Mouse (Mus musculus): ENCODE measurements around the gene Zfp865. TPM values are rescaled to one million over a fixed set of nuclear protein-coding genes. Genes with fewer than 3 reads are reported as not detected.
A peak's percentile ranks its signal among the peaks of the same experiment; 100 is the strongest.

Gene Zfp865
- polyA plus RNA-seq, 1 experiment from 2014 or later, result 6.6 TPM

DNA sequence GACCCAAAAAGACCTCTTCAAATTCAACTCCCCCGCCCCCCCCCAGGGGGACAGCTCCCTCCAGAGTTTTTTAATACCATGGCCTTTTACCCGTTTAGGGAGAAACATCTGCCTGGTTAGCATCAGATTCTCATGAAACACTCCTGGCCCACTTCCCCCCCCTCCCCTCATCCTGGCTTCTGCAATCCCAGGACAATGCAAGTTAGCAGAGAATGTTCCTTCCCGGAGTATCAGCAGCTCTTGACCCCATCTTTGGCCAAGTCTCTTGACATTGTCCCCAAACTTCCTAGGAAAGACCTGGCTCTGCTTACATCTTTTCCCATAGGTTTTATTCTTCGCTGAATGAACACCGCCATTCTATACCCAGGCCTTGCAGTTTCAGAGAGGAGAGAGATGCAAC, 1.0 kb downstream of the Zfp865 start:
- H3K9me3 ChIP-seq (replicated peaks; ENCODE audit: control insufficient read depth, low read length, poor library complexity, severe bottlenecking), result no peaks in the 10 kb centered on the region
- peak overlapping the region; percentile 79 for H3K9ac ChIP-seq (ENCODE audit: low read depth, low read length)
- H3K4me2 ChIP-seq (ENCODE audit: low read length), result peak overlapping the region; percentile 84
- H3K4me3 ChIP-seq (ENCODE audit: low read depth, low read length), result peak overlapping the region; percentile 56
- peaks cover 10% of the 10 kb centered on the region for H3K4me1 ChIP-seq (ENCODE audit: control insufficient read depth, insufficient read depth, low read length)
- no peak for ATAC-seq
- peak overlapping the region; percentile 78 for H3K27ac ChIP-seq (ENCODE audit: low read length)
- H3K27me3 ChIP-seq (ENCODE audit: control insufficient read depth, insufficient read depth, low read depth, low read length), result no peaks in the 10 kb centered on the region
- H3K36me3 ChIP-seq (ENCODE audit: control insufficient read depth, insufficient read depth, low read length), result peaks cover 3% of the 10 kb centered on the region; the same call in 1 of the 2 replicates
- WGBS, result 54% methylated on average over 5 of the region's 5 CpGs

DNA sequence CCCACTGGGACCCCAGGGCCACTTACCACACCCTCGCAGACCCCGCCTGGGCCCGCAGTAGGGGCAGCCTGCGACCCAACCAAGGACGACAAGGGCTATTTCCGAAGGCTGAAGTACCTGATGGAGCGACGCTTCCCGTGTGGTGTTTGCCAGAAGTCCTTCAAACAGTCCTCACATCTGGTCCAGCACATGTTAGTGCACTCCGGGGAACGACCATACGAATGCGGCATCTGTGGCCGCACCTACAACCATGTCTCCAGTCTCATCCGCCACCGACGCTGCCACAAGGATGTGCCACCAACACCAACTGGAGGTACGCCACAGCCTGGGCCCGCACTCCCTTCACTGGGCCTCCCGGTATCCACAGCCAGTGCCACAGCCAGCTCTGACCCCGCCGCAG, 9.4 kb downstream of the Zfp865 start:
- Histone ChIP-seq H3K27me3 (ENCODE audit: control insufficient read depth, insufficient read depth, low read depth, low read length) (no peaks in the 10 kb centered on the region), H3K9ac (ENCODE audit: low read depth, low read length) (no peak overlapping the region), H3K4me3 (ENCODE audit: low read depth, low read length) (no peak overlapping the region), H3K36me3 (ENCODE audit: control insufficient read depth, insufficient read depth, low read length) (peaks cover 44% of the 10 kb centered on the region), H3K9me3 (replicated peaks; ENCODE audit: control insufficient read depth, low read length, poor library complexity, severe bottlenecking) (peaks cover 14% of the 10 kb centered on the region), H3K27ac (ENCODE audit: low read length) (no peak overlapping the region), H3K4me1 (ENCODE audit: control insufficient read depth, insufficient read depth, low read length) (no peaks in the 10 kb centered on the region), H3K4me2 (ENCODE audit: low read length) (no peak overlapping the region)
- 96% methylated on average over 22 of the region's 22 CpGs for WGBS
- no peak for ATAC-seq

DNA sequence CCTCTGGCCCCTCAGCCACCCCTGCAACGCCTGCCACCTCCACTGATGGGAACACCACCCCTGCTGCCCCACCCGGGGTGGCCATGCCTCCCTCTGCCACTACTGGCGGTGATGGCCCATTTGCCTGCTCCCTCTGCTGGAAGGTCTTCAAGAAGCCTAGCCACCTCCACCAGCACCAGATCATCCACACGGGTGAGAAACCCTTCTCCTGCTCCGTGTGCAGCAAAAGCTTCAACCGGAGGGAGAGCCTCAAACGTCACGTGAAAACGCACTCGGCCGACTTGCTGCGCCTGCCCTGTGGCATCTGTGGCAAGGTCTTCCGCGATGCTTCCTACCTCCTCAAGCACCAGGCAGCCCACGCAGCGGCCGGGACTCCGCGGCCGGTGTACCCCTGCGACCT, 9.8 kb downstream of the Zfp865 start:
- Histone ChIP-seq H3K4me2 (ENCODE audit: low read length) (no peak overlapping the region), H3K4me1 (ENCODE audit: control insufficient read depth, insufficient read depth, low read length) (no peaks in the 10 kb centered on the region), H3K36me3 (ENCODE audit: control insufficient read depth, insufficient read depth, low read length) (peaks cover 44% of the 10 kb centered on the region), H3K9ac (ENCODE audit: low read depth, low read length) (no peak overlapping the region), H3K9me3 (replicated peaks; ENCODE audit: control insufficient read depth, low read length, poor library complexity, severe bottlenecking) (peaks cover 14% of the 10 kb centered on the region), H3K27me3 (ENCODE audit: control insufficient read depth, insufficient read depth, low read depth, low read length) (no peaks in the 10 kb centered on the region), H3K27ac (ENCODE audit: low read length) (no peak overlapping the region), H3K4me3 (ENCODE audit: low read depth, low read length) (no peak overlapping the region)
- ATAC-seq, result no peak
- 94% methylated on average over 21 of the region's 21 CpGs for WGBS

DNA sequence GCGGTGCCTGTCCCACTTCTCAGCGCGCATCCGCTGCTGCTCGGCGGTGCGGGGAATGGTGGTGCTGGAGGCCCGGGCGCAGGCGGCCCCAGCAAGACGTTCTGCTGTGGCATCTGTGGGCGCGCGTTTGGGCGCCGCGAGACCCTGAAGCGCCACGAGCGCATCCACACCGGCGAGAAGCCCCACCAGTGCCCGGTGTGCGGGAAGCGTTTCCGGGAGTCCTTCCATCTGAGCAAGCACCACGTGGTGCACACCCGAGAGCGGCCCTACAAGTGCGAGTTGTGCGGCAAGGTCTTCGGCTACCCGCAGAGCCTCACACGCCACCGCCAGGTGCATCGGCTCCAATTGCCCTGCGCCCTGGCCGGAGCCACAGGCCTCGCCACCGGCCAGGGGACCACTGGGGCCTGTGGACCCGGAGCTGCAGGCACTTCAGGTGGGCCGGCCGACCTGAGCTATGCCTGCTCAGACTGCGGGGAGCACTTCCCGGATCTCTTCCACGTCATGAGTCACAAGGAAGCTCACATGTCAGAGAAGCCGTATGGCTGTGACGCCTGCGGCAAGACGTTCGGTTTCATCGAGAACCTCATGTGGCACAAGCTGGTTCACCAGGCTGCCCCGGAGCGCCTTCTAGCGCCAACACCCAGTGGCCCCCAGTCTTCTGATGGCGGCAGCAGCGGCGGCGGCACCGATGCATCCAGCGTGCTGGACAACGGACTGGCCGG, 10.5 kb downstream of the Zfp865 start:
- H3K9ac ChIP-seq (ENCODE audit: low read depth, low read length), result no peak overlapping the region
- no peak for ATAC-seq
- no peak overlapping the region for H3K27ac ChIP-seq (ENCODE audit: low read length)
- H3K4me1 ChIP-seq (ENCODE audit: control insufficient read depth, insufficient read depth, low read length), result no peaks in the 10 kb centered on the region
- peaks cover 44% of the 10 kb centered on the region for H3K36me3 ChIP-seq (ENCODE audit: control insufficient read depth, insufficient read depth, low read length)
- H3K27me3 ChIP-seq (ENCODE audit: control insufficient read depth, insufficient read depth, low read depth, low read length), result no peaks in the 10 kb centered on the region
- H3K4me3 ChIP-seq (ENCODE audit: low read depth, low read length), result no peak overlapping the region
- H3K4me2 ChIP-seq (ENCODE audit: low read length), result no peak overlapping the region
- peaks cover 14% of the 10 kb centered on the region for H3K9me3 ChIP-seq (replicated peaks; ENCODE audit: control insufficient read depth, low read length, poor library complexity, severe bottlenecking)
- WGBS, result 85% methylated on average over 63 of the region's 63 CpGs

DNA sequence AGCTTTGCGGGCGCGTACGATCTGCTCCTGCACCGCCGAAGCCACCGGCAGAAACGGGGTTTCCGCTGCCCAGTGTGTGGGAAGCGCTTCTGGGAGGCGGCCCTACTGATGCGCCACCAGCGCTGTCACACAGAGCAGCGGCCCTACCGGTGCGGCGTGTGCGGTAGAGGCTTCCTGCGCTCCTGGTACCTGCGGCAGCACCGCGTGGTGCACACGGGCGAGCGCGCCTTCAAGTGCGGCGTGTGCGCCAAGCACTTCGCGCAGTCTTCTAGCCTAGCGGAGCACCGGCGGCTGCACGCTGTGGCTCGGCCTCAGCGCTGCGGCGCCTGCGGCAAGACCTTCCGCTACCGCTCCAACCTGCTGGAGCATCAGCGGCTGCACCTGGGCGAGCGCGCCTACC, 11.3 kb downstream of the Zfp865 start:
- peaks cover 42% of the 10 kb centered on the region for H3K36me3 ChIP-seq (ENCODE audit: control insufficient read depth, insufficient read depth, low read length)
- no peak overlapping the region for H3K27ac ChIP-seq (ENCODE audit: low read length)
- H3K4me1 ChIP-seq (ENCODE audit: control insufficient read depth, insufficient read depth, low read length), result no peaks in the 10 kb centered on the region
- no peak overlapping the region for H3K4me2 ChIP-seq (ENCODE audit: low read length)
- H3K27me3 ChIP-seq (ENCODE audit: control insufficient read depth, insufficient read depth, low read depth, low read length), result no peaks in the 10 kb centered on the region
- H3K4me3 ChIP-seq (ENCODE audit: low read depth, low read length), result no peak overlapping the region
- H3K9me3 ChIP-seq (replicated peaks; ENCODE audit: control insufficient read depth, low read length, poor library complexity, severe bottlenecking), result peaks cover 14% of the 10 kb centered on the region
- no peak overlapping the region for H3K9ac ChIP-seq (ENCODE audit: low read depth, low read length)
- 78% methylated on average over 46 of the region's 46 CpGs for WGBS
- no peak for ATAC-seq

DNA sequence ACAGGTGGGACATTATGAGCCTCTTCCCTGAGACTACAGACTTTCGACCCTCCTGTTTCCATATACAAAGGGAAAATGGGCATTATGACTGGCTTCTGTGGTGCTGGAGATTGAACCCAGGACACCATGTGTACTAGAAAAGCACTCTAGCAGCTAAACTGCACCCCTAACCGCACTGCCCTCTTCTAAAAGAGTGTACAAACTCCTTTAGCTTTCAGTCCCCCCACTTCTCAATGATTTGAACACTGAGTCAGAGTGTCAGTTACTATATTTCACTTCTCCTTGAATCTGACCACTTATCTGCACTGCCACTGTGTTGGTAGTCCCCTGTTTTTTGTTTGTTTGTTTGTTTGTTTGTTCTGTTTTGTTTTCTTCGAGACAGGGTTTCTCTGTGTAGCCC, 13.6 kb downstream of the Zfp865 start, which contains the start of gene 4632433K11Rik:
Gene 4632433K11Rik (plus strand): TSS at position 301 of the 400 bp plus-strand sequence.
- no peak within 1 kb of the TSS for H3K4me3 ChIP-seq (ENCODE audit: low read depth, low read length)
- H3K9ac ChIP-seq (ENCODE audit: low read depth, low read length), result no peak within 1 kb of the TSS
- H3K27me3 ChIP-seq (ENCODE audit: control insufficient read depth, insufficient read depth, low read depth, low read length), result no peaks in the 10 kb centered on the region
- ATAC-seq, result no peak
- no peak within 1 kb of the TSS for H3K4me2 ChIP-seq (ENCODE audit: low read length)
- peaks cover 41% of the 10 kb centered on the region for H3K36me3 ChIP-seq (ENCODE audit: control insufficient read depth, insufficient read depth, low read length)
- WGBS, result 92% methylated on average over 3 of the region's 3 CpGs
- H3K9me3 ChIP-seq (replicated peaks; ENCODE audit: control insufficient read depth, low read length, poor library complexity, severe bottlenecking), result peaks cover 14% of the 10 kb centered on the region
- peaks cover 4% of the 10 kb centered on the region; the same call in 1 of the 2 replicates for H3K4me1 ChIP-seq (ENCODE audit: control insufficient read depth, insufficient read depth, low read length)
- H3K27ac ChIP-seq (ENCODE audit: low read length), result no peak within 1 kb of the TSS

DNA sequence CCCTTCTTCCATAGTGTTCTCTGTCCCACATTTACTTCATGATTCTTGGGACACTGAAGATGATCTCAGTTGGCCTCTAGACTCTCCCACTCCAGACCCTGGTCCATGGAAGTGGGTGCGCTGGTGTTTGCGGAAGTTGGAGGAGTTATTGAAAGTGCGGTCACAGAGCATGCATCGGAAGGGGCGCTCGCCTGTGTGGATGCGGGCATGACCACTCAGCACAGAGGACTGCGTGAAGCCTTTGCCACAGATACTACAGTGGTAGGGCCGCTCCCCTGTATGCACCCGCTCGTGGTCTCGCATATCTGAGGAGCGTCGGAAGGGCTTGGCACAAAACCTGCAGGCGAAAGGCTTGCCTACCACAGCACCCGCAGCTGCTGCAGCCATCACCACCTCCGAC, 15.5 kb downstream of the Zfp865 start:
- peaks cover 7% of the 10 kb centered on the region for H3K9me3 ChIP-seq (replicated peaks; ENCODE audit: control insufficient read depth, low read length, poor library complexity, severe bottlenecking)
- H3K36me3 ChIP-seq (ENCODE audit: control insufficient read depth, insufficient read depth, low read length), result peaks cover 23% of the 10 kb centered on the region
- no peak overlapping the region for H3K4me2 ChIP-seq (ENCODE audit: low read length)
- 95% methylated on average over 17 of the region's 17 CpGs for WGBS
- no peak overlapping the region for H3K4me3 ChIP-seq (ENCODE audit: low read depth, low read length)
- no peaks in the 10 kb centered on the region for H3K27me3 ChIP-seq (ENCODE audit: control insufficient read depth, insufficient read depth, low read depth, low read length)
- H3K4me1 ChIP-seq (ENCODE audit: control insufficient read depth, insufficient read depth, low read length), result peaks cover 7% of the 10 kb centered on the region; the same call in 1 of the 2 replicates
- no peak overlapping the region for H3K9ac ChIP-seq (ENCODE audit: low read depth, low read length)
- H3K27ac ChIP-seq (ENCODE audit: low read length), result no peak overlapping the region
- no peak for ATAC-seq

DNA sequence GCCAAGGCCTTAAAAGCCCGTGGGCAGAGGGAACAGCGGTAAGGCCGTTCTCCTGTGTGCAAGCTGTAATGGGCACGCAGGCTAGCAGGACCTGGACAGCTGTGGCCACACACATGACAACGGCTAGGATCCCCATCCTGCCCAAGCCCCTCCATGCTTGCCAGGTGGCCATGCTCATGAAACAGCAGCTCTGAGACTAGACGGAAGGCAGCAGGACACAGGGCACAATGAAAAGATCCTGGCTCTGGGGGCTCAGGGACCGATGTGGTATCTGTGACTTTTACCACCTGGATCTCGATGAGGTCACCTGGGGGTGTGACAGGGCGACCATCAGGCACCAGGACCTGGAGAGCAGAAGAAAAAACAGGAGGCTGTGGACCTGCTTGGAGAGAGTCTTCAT, 16.0 kb downstream of the Zfp865 start:
- H3K9me3 ChIP-seq (replicated peaks; ENCODE audit: control insufficient read depth, low read length, poor library complexity, severe bottlenecking), result peaks cover 2% of the 10 kb centered on the region
- H3K4me1 ChIP-seq (ENCODE audit: control insufficient read depth, insufficient read depth, low read length), result peaks cover 7% of the 10 kb centered on the region; the same call in 1 of the 2 replicates
- H3K9ac ChIP-seq (ENCODE audit: low read depth, low read length), result no peak overlapping the region
- peaks cover 18% of the 10 kb centered on the region for H3K36me3 ChIP-seq (ENCODE audit: control insufficient read depth, insufficient read depth, low read length)
- H3K4me2 ChIP-seq (ENCODE audit: low read length), result no peak overlapping the region
- H3K27ac ChIP-seq (ENCODE audit: low read length), result no peak overlapping the region
- no peak for ATAC-seq
- H3K27me3 ChIP-seq (ENCODE audit: control insufficient read depth, insufficient read depth, low read depth, low read length), result no peaks in the 10 kb centered on the region
- H3K4me3 ChIP-seq (ENCODE audit: low read depth, low read length), result no peak overlapping the region
- 96% methylated on average over 9 of the region's 9 CpGs for WGBS

DNA sequence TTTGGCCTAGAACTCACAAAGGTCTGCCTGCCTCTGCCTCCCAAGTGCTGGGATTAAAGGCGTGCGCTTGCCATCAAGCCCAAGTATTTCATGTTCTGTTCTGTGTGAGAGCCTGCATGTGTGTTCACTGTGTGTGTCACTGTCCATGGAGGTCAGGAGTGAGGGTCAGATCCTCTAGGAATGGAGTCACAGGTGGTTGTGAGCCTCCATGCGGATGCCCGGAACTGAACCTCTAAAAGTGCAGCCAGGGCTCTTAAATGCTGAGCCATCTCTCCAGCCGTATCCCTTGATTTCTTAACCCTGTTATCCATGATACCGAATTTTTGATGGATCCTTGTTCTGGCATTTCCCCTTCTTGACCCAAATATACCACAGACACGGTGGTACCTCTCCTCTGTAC, 16.9 kb downstream of the Zfp865 start:
- Histone ChIP-seq H3K36me3 (ENCODE audit: control insufficient read depth, insufficient read depth, low read length) (peaks cover 9% of the 10 kb centered on the region), H3K9ac (ENCODE audit: low read depth, low read length) (no peak overlapping the region), H3K4me1 (ENCODE audit: control insufficient read depth, insufficient read depth, low read length) (peaks cover 7% of the 10 kb centered on the region; the same call in 1 of the 2 replicates), H3K9me3 (replicated peaks; ENCODE audit: control insufficient read depth, low read length, poor library complexity, severe bottlenecking) (no peaks in the 10 kb centered on the region), H3K27me3 (ENCODE audit: control insufficient read depth, insufficient read depth, low read depth, low read length) (no peaks in the 10 kb centered on the region), H3K4me2 (ENCODE audit: low read length) (peak overlapping the region; percentile 63; the same call in 1 of the 2 replicates), H3K27ac (ENCODE audit: low read length) (no peak overlapping the region), H3K4me3 (ENCODE audit: low read depth, low read length) (no peak overlapping the region)
- no peak for ATAC-seq
- 93% methylated on average over 7 of the region's 7 CpGs for WGBS
